Comparison of ENCODE assay signal across 9 mouse cellular contexts in genomic region chr19:23015516-23015915, GRCm38 (mm10).
DNase-seq lines count a peak whose midpoint lies in the region.
"Had no signal": no experiment of that assay in that cellular context is flagged by ENCODE, and none has a peak within 500 bp of the region (broad histone marks: within the 10 kb centered on the region; RNA-seq: fewer than 3 reads in every experiment).

No protein-coding gene starts in this region.

- DNase-seq in embryo, embryonic 10 days (ENCODE audit: low spot score) = peak; percentile 19
- no peak for DNase-seq in embryo, embryonic 11 days
- peak; percentile 53 for DNase-seq in right cerebral cortex, postnatal 14 days
- DNase-seq in right cerebral cortex, adult 2 months (ENCODE audit: low spot score in 2 of 2) = no peak
- DNase-seq in cerebellum, postnatal 14 days = peak; percentile 66 to 83
- peak; percentile 71 for DNase-seq in kidney, postnatal 10 days
- peak; percentile 38 for DNase-seq in splenic B cell, adult 2 months (ENCODE audit: low read depth, low spot score)
- DNase-seq in yolk sac, embryonic 10.5 days (ENCODE audit: low spot score) = no peak

- no peaks in the 10 kb centered on the region for H3K27me3 ChIP-seq in splenic B cell, adult 2 months (ENCODE audit: control insufficient read depth, insufficient read depth, low read length, poor library complexity, severe bottlenecking)
- H3K27me3 ChIP-seq: heart, embryonic 13.5 days had no signal

- H3K36me3 ChIP-seq in splenic B cell, adult 2 months (ENCODE audit: control insufficient read depth, insufficient read depth, low read length, poor library complexity, severe bottlenecking) = no peaks in the 10 kb centered on the region
- H3K36me3 ChIP-seq: heart, embryonic 13.5 days had no signal

Comparison
In these comparisons a context has a peak if more than half of its experiments do, and no peak if none do; other contexts are left out.
1. DNase-seq: peak in embryo, embryonic 10 days (single experiment), right cerebral cortex, postnatal 14 days (single experiment), cerebellum, postnatal 14 days (2 of 2), kidney, postnatal 10 days (single experiment) and splenic B cell, adult 2 months (single experiment); none in embryo, embryonic 11 days (single experiment), right cerebral cortex, adult 2 months (0 of 2) and yolk sac, embryonic 10.5 days (single experiment).